Mouse (Mus musculus): ENCODE data around the gene Krtap19-2. TPM values are rescaled to one million over a fixed set of nuclear protein-coding genes. Genes with fewer than 3 reads are reported as not detected.

The Krtap19-2 gene
- not detected in 2 replicates for polyA plus RNA-seq (2015; fragmentation: Nextera tagmentation; extraction: Ambion mirVana)

GRCm38 (mm10) chr16:88874169-88874568 is at the start of gene Krtap19-2:
TSS of gene Krtap19-2 (minus strand) at chr16:88874269.
- Histone ChIP-seq H3K4me2 (replicated peaks; ENCODE audit: low read depth) (no peak within 1 kb of the TSS), H3K9ac (ENCODE audit: low read length) (no peak within 1 kb of the TSS), H3K4me3 (ENCODE audit: low read depth, low read length) (no peak within 1 kb of the TSS), H3K27ac (replicated peaks) (no peak within 1 kb of the TSS), H3K27me3 (ENCODE audit: control insufficient read depth, insufficient read depth, low read length) (no peaks in the 10 kb centered on the region), H3K36me3 (ENCODE audit: control insufficient read depth, insufficient read depth, low read length) (no peaks in the 10 kb centered on the region), H3K4me1 (replicated peaks; ENCODE audit: control insufficient read depth, insufficient read depth) (no peaks in the 10 kb centered on the region), H3K9me3 (ENCODE audit: control insufficient read depth, low read length) (no peaks in the 10 kb centered on the region)
- ATAC-seq (ENCODE audit: low FRiP score, low TSS enrichment) (no peak), DNase-seq (ENCODE audit: low spot score) (no peak)
- 97% methylated on average over 3 of the region's 3 CpGs for WGBS
- TF ChIP-seq CTCF (IDR thresholded peaks at IDR 0.05; ENCODE audit: low read depth) (no peak), EP300 (optimal IDR thresholded peaks at IDR 0.05) (no peak)

DNA sequence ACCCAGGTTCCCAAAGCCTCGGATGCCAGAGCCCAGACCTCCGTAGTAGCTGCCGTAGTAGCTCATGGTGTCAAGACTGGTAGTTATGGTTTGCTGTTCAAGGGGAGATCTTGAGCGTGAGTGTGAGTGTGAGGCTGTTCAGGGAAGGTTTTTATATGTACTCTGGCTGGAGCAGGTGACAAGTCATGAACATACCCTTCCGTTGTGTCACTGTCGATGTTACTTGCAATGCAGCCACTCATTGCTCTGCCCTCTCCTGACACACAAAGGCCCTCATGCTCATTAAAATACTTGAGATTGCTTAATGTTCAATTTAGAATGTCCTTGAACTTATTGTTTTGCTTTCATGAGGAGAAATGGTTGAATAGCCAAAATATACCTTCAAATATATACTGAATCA is 22.3 kb upstream of the Krtap19-2 start, which contains the start of gene Krtap19-5:
Gene Krtap19-5 (minus strand): TSS at position 101 of the 400 bp plus-strand sequence.
- H3K9ac ChIP-seq (ENCODE audit: low read length): no peak within 1 kb of the TSS
- WGBS: 88% methylated on average over 6 of the region's 6 CpGs
- H3K27ac ChIP-seq (replicated peaks): no peak within 1 kb of the TSS
- H3K4me3 ChIP-seq (ENCODE audit: low read depth, low read length): no peak within 1 kb of the TSS
- no peak within 1 kb of the TSS for H3K4me2 ChIP-seq (replicated peaks; ENCODE audit: low read depth)
- no peaks in the 10 kb centered on the region for H3K9me3 ChIP-seq (ENCODE audit: control insufficient read depth, low read length)
- no peak for ATAC-seq (ENCODE audit: low FRiP score, low TSS enrichment)
- TF ChIP-seq EP300 (optimal IDR thresholded peaks at IDR 0.05) (no peak), CTCF (IDR thresholded peaks at IDR 0.05; ENCODE audit: low read depth) (no peak)
- no peak for DNase-seq (ENCODE audit: low spot score)
- H3K27me3 ChIP-seq (ENCODE audit: control insufficient read depth, insufficient read depth, low read length): no peaks in the 10 kb centered on the region
- no peaks in the 10 kb centered on the region for H3K4me1 ChIP-seq (replicated peaks; ENCODE audit: control insufficient read depth, insufficient read depth)
- no peaks in the 10 kb centered on the region for H3K36me3 ChIP-seq (ENCODE audit: control insufficient read depth, insufficient read depth, low read length)

- no peaks in the 10 kb centered on the region for H3K36me3 ChIP-seq (ENCODE audit: control insufficient read depth, insufficient read depth, low read length)
- H3K4me2 ChIP-seq (replicated peaks; ENCODE audit: low read depth): no peak overlapping the region
- H3K9me3 ChIP-seq (ENCODE audit: control insufficient read depth, low read length): no peaks in the 10 kb centered on the region
- H3K27me3 ChIP-seq (ENCODE audit: control insufficient read depth, insufficient read depth, low read length): no peaks in the 10 kb centered on the region
- no peak overlapping the region for H3K27ac ChIP-seq (replicated peaks)
- DNase-seq (ENCODE audit: low spot score) (no peak), ATAC-seq (ENCODE audit: low FRiP score, low TSS enrichment) (no peak)
- H3K4me3 ChIP-seq (ENCODE audit: low read depth, low read length): no peak overlapping the region
- TF ChIP-seq CTCF (IDR thresholded peaks at IDR 0.05; ENCODE audit: low read depth): no peak
- no peak for TF ChIP-seq EP300 (optimal IDR thresholded peaks at IDR 0.05)
- no peaks in the 10 kb centered on the region for H3K4me1 ChIP-seq (replicated peaks; ENCODE audit: control insufficient read depth, insufficient read depth)
- WGBS: 78% methylated on average over 6 of the region's 6 CpGs
- no peak overlapping the region for H3K9ac ChIP-seq (ENCODE audit: low read length)
These were observed 12.8 kb upstream of the Krtap19-2 start for GRCm38 (mm10) chr16:88886870-88887269.

DNA sequence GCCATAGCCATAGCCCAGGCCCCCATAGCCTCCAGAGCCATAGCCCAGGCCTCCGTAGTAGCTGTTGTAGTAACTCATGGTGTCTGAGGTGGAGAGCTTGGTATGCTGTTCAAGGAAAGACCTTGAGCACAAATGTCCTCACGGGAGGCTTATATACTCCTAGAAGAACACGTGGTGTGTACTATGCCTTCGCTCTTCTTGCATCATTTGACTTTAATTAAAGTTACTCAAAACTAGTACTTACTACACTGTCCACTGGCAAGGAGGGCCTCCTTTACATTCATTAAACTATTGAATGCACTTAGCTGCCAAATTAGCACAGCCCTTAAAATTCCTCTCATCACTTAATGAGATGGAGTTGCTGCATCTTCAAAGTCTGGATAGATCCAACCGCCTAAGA is 10.9 kb upstream of the Krtap19-2 start, which contains the start of gene Krtap19-4:
Gene Krtap19-4 (minus strand): TSS at position 101 of the 400 bp plus-strand sequence.
- no peak within 1 kb of the TSS for H3K9ac ChIP-seq (ENCODE audit: low read length)
- no peak within 1 kb of the TSS for H3K4me2 ChIP-seq (replicated peaks; ENCODE audit: low read depth)
- no peaks in the 10 kb centered on the region for H3K9me3 ChIP-seq (ENCODE audit: control insufficient read depth, low read length)
- H3K4me1 ChIP-seq (replicated peaks; ENCODE audit: control insufficient read depth, insufficient read depth): no peaks in the 10 kb centered on the region
- no peak within 1 kb of the TSS for H3K27ac ChIP-seq (replicated peaks)
- H3K4me3 ChIP-seq (ENCODE audit: low read depth, low read length): no peak within 1 kb of the TSS
- ATAC-seq (ENCODE audit: low FRiP score, low TSS enrichment): no peak
- H3K27me3 ChIP-seq (ENCODE audit: control insufficient read depth, insufficient read depth, low read length): no peaks in the 10 kb centered on the region
- WGBS: 84% methylated on average over 5 of the region's 5 CpGs
- H3K36me3 ChIP-seq (ENCODE audit: control insufficient read depth, insufficient read depth, low read length): no peaks in the 10 kb centered on the region
- no peak for DNase-seq (ENCODE audit: low spot score)
- no peak for TF ChIP-seq EP300 (optimal IDR thresholded peaks at IDR 0.05)
- no peak for TF ChIP-seq CTCF (IDR thresholded peaks at IDR 0.05; ENCODE audit: low read depth)

DNA sequence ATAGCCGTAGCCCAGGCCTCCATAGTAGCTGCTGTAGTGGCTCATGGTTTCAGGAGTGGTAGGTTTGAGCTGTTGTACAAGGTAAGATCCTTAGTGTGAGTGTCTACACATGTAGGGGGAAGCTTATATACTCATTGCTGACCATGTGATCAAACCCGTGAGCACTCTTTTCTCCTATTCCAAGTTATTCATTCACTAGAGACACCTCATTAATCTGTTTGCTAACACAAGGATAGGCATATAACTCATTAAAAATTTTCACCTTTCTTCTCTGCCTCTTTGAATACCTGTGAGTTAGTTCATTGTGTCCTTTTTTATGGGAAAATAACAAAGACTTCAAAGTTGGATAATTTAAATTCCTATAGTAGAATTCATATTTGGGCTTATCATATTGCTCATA is 3.9 kb upstream of the Krtap19-2 start, which contains the start of gene Krtap19-3:
Gene Krtap19-3 (minus strand): TSS at position 101 of the 400 bp plus-strand sequence.
- DNase-seq (ENCODE audit: low spot score) (no peak), ATAC-seq (ENCODE audit: low FRiP score, low TSS enrichment) (no peak)
- Histone ChIP-seq H3K27ac (replicated peaks) (no peak within 1 kb of the TSS), H3K27me3 (ENCODE audit: control insufficient read depth, insufficient read depth, low read length) (no peaks in the 10 kb centered on the region), H3K4me3 (ENCODE audit: low read depth, low read length) (no peak within 1 kb of the TSS), H3K36me3 (ENCODE audit: control insufficient read depth, insufficient read depth, low read length) (no peaks in the 10 kb centered on the region), H3K4me2 (replicated peaks; ENCODE audit: low read depth) (no peak within 1 kb of the TSS), H3K9ac (ENCODE audit: low read length) (no peak within 1 kb of the TSS), H3K9me3 (ENCODE audit: control insufficient read depth, low read length) (no peaks in the 10 kb centered on the region), H3K4me1 (replicated peaks; ENCODE audit: control insufficient read depth, insufficient read depth) (no peaks in the 10 kb centered on the region)
- 77% methylated on average over 2 of the region's 2 CpGs for WGBS
- TF ChIP-seq EP300 (optimal IDR thresholded peaks at IDR 0.05) (no peak), CTCF (IDR thresholded peaks at IDR 0.05; ENCODE audit: low read depth) (no peak)

GRCm38 (mm10) chr16:88869311-88869710 is 4.8 kb downstream of the Krtap19-2 start, which contains the start of gene Krtap19-1:
TSS of gene Krtap19-1 (minus strand) at chr16:88869411.
- TF ChIP-seq EP300 (optimal IDR thresholded peaks at IDR 0.05): no peak
- no peak for TF ChIP-seq CTCF (IDR thresholded peaks at IDR 0.05; ENCODE audit: low read depth)
- 86% methylated on average over 6 of the region's 6 CpGs for WGBS
- Histone ChIP-seq H3K27me3 (ENCODE audit: control insufficient read depth, insufficient read depth, low read length) (no peaks in the 10 kb centered on the region), H3K4me2 (replicated peaks; ENCODE audit: low read depth) (no peak within 1 kb of the TSS), H3K4me1 (replicated peaks; ENCODE audit: control insufficient read depth, insufficient read depth) (no peaks in the 10 kb centered on the region), H3K27ac (replicated peaks) (no peak within 1 kb of the TSS), H3K9me3 (ENCODE audit: control insufficient read depth, low read length) (no peaks in the 10 kb centered on the region), H3K36me3 (ENCODE audit: control insufficient read depth, insufficient read depth, low read length) (no peaks in the 10 kb centered on the region), H3K9ac (ENCODE audit: low read length) (no peak within 1 kb of the TSS), H3K4me3 (ENCODE audit: low read depth, low read length) (no peak within 1 kb of the TSS)
- ATAC-seq (ENCODE audit: low FRiP score, low TSS enrichment): no peak
- no peak for DNase-seq (ENCODE audit: low spot score)

Data from stomach, postnatal 0 days (tissue).